Mouse (Mus musculus): ENCODE results near the gene Orm2. TPM values are rescaled to one million over a fixed set of nuclear protein-coding genes. Genes with fewer than 3 reads are reported as not detected.

Orm2 gene
- polyA plus RNA-seq, 1 experiment from 2014 or later: not detected

GRCm38 (mm10) chr4:63371890-63372289 is 9.6 kb downstream of the Orm2 start:
- Histone ChIP-seq H3K36me3 (ENCODE audit: control insufficient read depth, insufficient read depth, low read length) (peaks cover 2% of the 10 kb centered on the region), H3K9me3 (ENCODE audit: control insufficient read depth, low read length) (no peaks in the 10 kb centered on the region), H3K27ac (ENCODE audit: low read depth, low read length) (no peak overlapping the region), H3K27me3 (ENCODE audit: control insufficient read depth, insufficient read depth, low read length) (no peaks in the 10 kb centered on the region), H3K4me3 (ENCODE audit: low read depth, low read length) (no peak overlapping the region), H3K9ac (ENCODE audit: low read length) (no peak overlapping the region), H3K4me2 (ENCODE audit: low read depth) (no peak overlapping the region), H3K4me1 (ENCODE audit: control insufficient read depth, insufficient read depth, low read length) (no peaks in the 10 kb centered on the region)
- no peak for ATAC-seq (ENCODE audit: insufficient read depth, low FRiP score, low TSS enrichment)
- 58% methylated on average over 3 of the region's 3 CpGs for WGBS
- DNase-seq (ENCODE audit: low spot score): no peak

DNA sequence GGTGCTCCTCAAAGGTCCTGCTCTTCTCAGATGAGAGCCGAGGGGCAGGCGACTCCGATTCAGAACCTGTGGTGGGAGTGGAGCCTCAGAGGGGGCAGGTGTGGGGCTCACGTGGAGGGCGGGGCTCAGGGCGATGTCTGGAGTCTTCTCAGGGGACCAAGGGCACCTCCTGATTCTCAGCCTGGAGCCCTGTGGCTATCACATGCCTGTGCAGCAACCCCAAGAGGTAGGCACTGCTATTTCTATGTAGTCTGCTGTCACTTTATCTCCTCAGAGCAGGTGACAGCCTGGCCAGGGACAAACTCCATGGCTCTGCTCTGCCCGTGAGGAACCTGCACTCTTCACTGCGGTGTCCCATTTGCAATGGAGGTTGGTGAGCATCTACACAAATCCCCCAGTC is 11.2 kb downstream of the Orm2 start:
- H3K4me2 ChIP-seq (ENCODE audit: low read depth): no peak overlapping the region
- H3K27me3 ChIP-seq (ENCODE audit: control insufficient read depth, insufficient read depth, low read length): no peaks in the 10 kb centered on the region
- DNase-seq (ENCODE audit: low spot score) (no peak), ATAC-seq (ENCODE audit: insufficient read depth, low FRiP score, low TSS enrichment) (no peak)
- H3K27ac ChIP-seq (ENCODE audit: low read depth, low read length): no peak overlapping the region
- peaks cover 2% of the 10 kb centered on the region for H3K36me3 ChIP-seq (ENCODE audit: control insufficient read depth, insufficient read depth, low read length)
- no peaks in the 10 kb centered on the region for H3K9me3 ChIP-seq (ENCODE audit: control insufficient read depth, low read length)
- H3K4me3 ChIP-seq (ENCODE audit: low read depth, low read length): no peak overlapping the region
- no peak overlapping the region for H3K9ac ChIP-seq (ENCODE audit: low read length)
- H3K4me1 ChIP-seq (ENCODE audit: control insufficient read depth, insufficient read depth, low read length): no peaks in the 10 kb centered on the region
- 95% methylated on average over 8 of the region's 8 CpGs for WGBS

- 78% methylated on average over 12 of the region's 12 CpGs for WGBS
- Histone ChIP-seq H3K27me3 (ENCODE audit: control insufficient read depth, insufficient read depth, low read length) (no peaks in the 10 kb centered on the region), H3K27ac (ENCODE audit: low read depth, low read length) (no peak overlapping the region), H3K4me2 (ENCODE audit: low read depth) (no peak overlapping the region), H3K36me3 (ENCODE audit: control insufficient read depth, insufficient read depth, low read length) (peaks cover 4% of the 10 kb centered on the region), H3K4me1 (ENCODE audit: control insufficient read depth, insufficient read depth, low read length) (no peaks in the 10 kb centered on the region), H3K9ac (ENCODE audit: low read length) (no peak overlapping the region), H3K4me3 (ENCODE audit: low read depth, low read length) (no peak overlapping the region), H3K9me3 (ENCODE audit: control insufficient read depth, low read length) (no peaks in the 10 kb centered on the region)
- no peak for ATAC-seq (ENCODE audit: insufficient read depth, low FRiP score, low TSS enrichment)
- DNase-seq (ENCODE audit: low spot score): no peak
Measured at GRCm38 (mm10) chr4:63374331-63374730, 12.1 kb downstream of the Orm2 start.

- WGBS: 81% methylated on average over 1 of the region's 1 CpGs
- H3K4me3 ChIP-seq (ENCODE audit: low read depth, low read length): no peak overlapping the region
- H3K9me3 ChIP-seq (ENCODE audit: control insufficient read depth, low read length): no peaks in the 10 kb centered on the region
- H3K4me1 ChIP-seq (ENCODE audit: control insufficient read depth, insufficient read depth, low read length): no peaks in the 10 kb centered on the region
- no peaks in the 10 kb centered on the region for H3K27me3 ChIP-seq (ENCODE audit: control insufficient read depth, insufficient read depth, low read length)
- no peak overlapping the region for H3K9ac ChIP-seq (ENCODE audit: low read length)
- H3K4me2 ChIP-seq (ENCODE audit: low read depth): no peak overlapping the region
- H3K36me3 ChIP-seq (ENCODE audit: control insufficient read depth, insufficient read depth, low read length): peaks cover 4% of the 10 kb centered on the region
- no peak for ATAC-seq (ENCODE audit: insufficient read depth, low FRiP score, low TSS enrichment)
- no peak for DNase-seq (ENCODE audit: low spot score)
- H3K27ac ChIP-seq (ENCODE audit: low read depth, low read length): no peak overlapping the region
Measured at GRCm38 (mm10) chr4:63375367-63375766, 13.1 kb downstream of the Orm2 start.

DNA sequence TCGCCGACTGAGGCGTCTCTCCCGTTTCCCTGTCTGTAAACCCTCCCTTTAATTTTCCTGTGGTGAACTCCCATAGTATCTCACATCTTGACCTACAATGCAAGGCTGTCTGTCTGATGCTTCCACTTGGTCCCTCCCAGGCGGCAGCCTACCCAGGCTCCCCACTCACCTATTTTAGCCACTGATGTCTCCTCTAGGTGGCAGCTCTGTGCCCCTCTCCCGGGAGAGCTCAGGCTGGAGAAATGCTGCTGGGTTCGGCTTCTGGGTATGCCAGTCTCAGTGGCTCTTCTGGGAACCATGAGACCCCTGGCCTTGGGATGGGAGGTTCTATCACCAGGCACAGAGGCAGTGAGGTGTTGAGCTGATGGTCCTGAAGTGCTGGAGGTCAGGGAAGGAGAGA is 15.2 kb downstream of the Orm2 start:
- 72% methylated on average over 7 of the region's 7 CpGs for WGBS
- H3K4me1 ChIP-seq (ENCODE audit: control insufficient read depth, insufficient read depth, low read length): no peaks in the 10 kb centered on the region
- DNase-seq (ENCODE audit: low spot score): no peak
- no peak for ATAC-seq (ENCODE audit: insufficient read depth, low FRiP score, low TSS enrichment)
- no peaks in the 10 kb centered on the region for H3K9me3 ChIP-seq (ENCODE audit: control insufficient read depth, low read length)
- H3K27me3 ChIP-seq (ENCODE audit: control insufficient read depth, insufficient read depth, low read length): no peaks in the 10 kb centered on the region
- no peak overlapping the region for H3K4me3 ChIP-seq (ENCODE audit: low read depth, low read length)
- H3K36me3 ChIP-seq (ENCODE audit: control insufficient read depth, insufficient read depth, low read length): peaks cover 7% of the 10 kb centered on the region; the same call in 1 of the 2 replicates
- H3K27ac ChIP-seq (ENCODE audit: low read depth, low read length): no peak overlapping the region
- H3K9ac ChIP-seq (ENCODE audit: low read length): no peak overlapping the region
- no peak overlapping the region for H3K4me2 ChIP-seq (ENCODE audit: low read depth)

- WGBS: 91% methylated on average over 4 of the region's 4 CpGs
- Histone ChIP-seq H3K27ac (ENCODE audit: low read depth, low read length) (no peak overlapping the region), H3K4me3 (ENCODE audit: low read depth, low read length) (no peak overlapping the region), H3K4me2 (ENCODE audit: low read depth) (no peak overlapping the region), H3K27me3 (ENCODE audit: control insufficient read depth, insufficient read depth, low read length) (no peaks in the 10 kb centered on the region), H3K9ac (ENCODE audit: low read length) (no peak overlapping the region), H3K9me3 (ENCODE audit: control insufficient read depth, low read length) (no peaks in the 10 kb centered on the region), H3K4me1 (ENCODE audit: control insufficient read depth, insufficient read depth, low read length) (no peaks in the 10 kb centered on the region), H3K36me3 (ENCODE audit: control insufficient read depth, insufficient read depth, low read length) (peaks cover 5% of the 10 kb centered on the region; the same call in 1 of the 2 replicates)
- no peak for ATAC-seq (ENCODE audit: insufficient read depth, low FRiP score, low TSS enrichment)
- no peak for DNase-seq (ENCODE audit: low spot score)
Measured at GRCm38 (mm10) chr4:63382676-63383369, 20.6 kb downstream of the Orm2 start.

DNA sequence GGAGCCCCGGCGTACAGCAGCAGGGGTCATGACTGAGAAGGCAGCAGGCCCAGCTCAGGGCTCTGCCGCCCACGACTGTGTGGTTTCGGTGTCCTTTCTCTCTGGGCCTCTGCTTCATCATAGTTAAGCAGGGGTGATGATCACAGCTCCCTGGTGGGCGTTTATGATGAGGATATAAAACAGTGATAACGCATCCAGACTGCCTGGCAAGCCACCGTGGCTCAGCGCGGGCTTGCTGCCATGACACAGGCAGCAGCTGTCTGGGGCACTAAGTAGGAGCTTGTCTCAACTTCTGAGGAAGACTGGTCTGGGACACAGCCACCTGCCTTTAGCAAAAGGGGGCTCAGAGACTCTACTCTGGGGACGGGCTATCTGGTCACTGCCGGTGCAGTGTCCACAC is 21.2 kb downstream of the Orm2 start:
- DNase-seq (ENCODE audit: low spot score) (no peak), ATAC-seq (ENCODE audit: insufficient read depth, low FRiP score, low TSS enrichment) (no peak)
- H3K27me3 ChIP-seq (ENCODE audit: control insufficient read depth, insufficient read depth, low read length): no peaks in the 10 kb centered on the region
- H3K4me2 ChIP-seq (ENCODE audit: low read depth): no peak overlapping the region
- 75% methylated on average over 12 of the region's 12 CpGs for WGBS
- H3K4me3 ChIP-seq (ENCODE audit: low read depth, low read length): no peak overlapping the region
- peaks cover 5% of the 10 kb centered on the region; the same call in 1 of the 2 replicates for H3K36me3 ChIP-seq (ENCODE audit: control insufficient read depth, insufficient read depth, low read length)
- H3K9me3 ChIP-seq (ENCODE audit: control insufficient read depth, low read length): no peaks in the 10 kb centered on the region
- H3K9ac ChIP-seq (ENCODE audit: low read length): no peak overlapping the region
- no peak overlapping the region for H3K27ac ChIP-seq (ENCODE audit: low read depth, low read length)
- H3K4me1 ChIP-seq (ENCODE audit: control insufficient read depth, insufficient read depth, low read length): peaks cover under 1% of the 10 kb centered on the region; the same call in 1 of the 2 replicates

GRCm38 (mm10) chr4:63384262-63384661 is 22.0 kb downstream of the Orm2 start:
- Histone ChIP-seq H3K9me3 (ENCODE audit: control insufficient read depth, low read length) (no peaks in the 10 kb centered on the region), H3K4me3 (ENCODE audit: low read depth, low read length) (no peak overlapping the region), H3K4me1 (ENCODE audit: control insufficient read depth, insufficient read depth, low read length) (peaks cover 7% of the 10 kb centered on the region), H3K4me2 (ENCODE audit: low read depth) (no peak overlapping the region), H3K9ac (ENCODE audit: low read length) (no peak overlapping the region), H3K27me3 (ENCODE audit: control insufficient read depth, insufficient read depth, low read length) (no peaks in the 10 kb centered on the region), H3K36me3 (ENCODE audit: control insufficient read depth, insufficient read depth, low read length) (peaks cover 3% of the 10 kb centered on the region; the same call in 1 of the 2 replicates), H3K27ac (ENCODE audit: low read depth, low read length) (no peak overlapping the region)
- DNase-seq (ENCODE audit: low spot score) (no peak), ATAC-seq (ENCODE audit: insufficient read depth, low FRiP score, low TSS enrichment) (no peak)
- 91% methylated on average over 4 of the region's 4 CpGs for WGBS

- WGBS: 95% methylated on average over 3 of the region's 3 CpGs
- DNase-seq (ENCODE audit: low spot score) (no peak), ATAC-seq (ENCODE audit: insufficient read depth, low FRiP score, low TSS enrichment) (no peak)
- Histone ChIP-seq H3K36me3 (ENCODE audit: control insufficient read depth, insufficient read depth, low read length) (peaks cover 3% of the 10 kb centered on the region; the same call in 1 of the 2 replicates), H3K27ac (ENCODE audit: low read depth, low read length) (no peak overlapping the region), H3K27me3 (ENCODE audit: control insufficient read depth, insufficient read depth, low read length) (no peaks in the 10 kb centered on the region), H3K9me3 (ENCODE audit: control insufficient read depth, low read length) (no peaks in the 10 kb centered on the region), H3K4me2 (ENCODE audit: low read depth) (no peak overlapping the region), H3K9ac (ENCODE audit: low read length) (no peak overlapping the region), H3K4me3 (ENCODE audit: low read depth, low read length) (no peak overlapping the region), H3K4me1 (ENCODE audit: control insufficient read depth, insufficient read depth, low read length) (peaks cover 13% of the 10 kb centered on the region)
Measured at GRCm38 (mm10) chr4:63385253-63385652, 23.0 kb downstream of the Orm2 start.

All from neural tube, embryonic 11.5 days (tissue).